Mouse (Mus musculus): Measurements from ENCODE around the gene Gzmm. TPM values are rescaled to one million over a fixed set of nuclear protein-coding genes. Genes with fewer than 3 reads are reported as not detected.

The Gzmm gene
- polyA plus RNA-seq, 1 experiment from 2014 or later = not detected

DNA sequence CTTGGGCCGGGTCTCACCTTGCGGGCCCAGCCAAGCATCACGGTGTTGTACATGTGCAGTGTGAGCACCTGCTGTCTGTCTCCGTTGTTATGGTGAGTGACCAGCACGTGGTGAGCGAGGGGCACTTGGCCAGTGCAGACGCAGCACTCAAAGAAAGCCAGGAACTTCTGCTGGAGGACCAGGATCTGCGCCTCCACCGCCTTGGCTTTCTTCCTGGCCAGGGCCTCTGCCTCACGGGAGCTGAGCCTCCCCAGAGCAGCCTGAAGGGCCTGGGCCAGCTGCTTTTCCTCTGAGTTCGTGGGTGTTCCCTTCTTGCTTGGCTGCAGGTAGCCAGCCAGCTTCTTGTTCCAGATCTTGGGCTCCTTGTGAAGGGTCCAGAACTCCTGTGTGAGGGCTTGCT lies 54.3 kb downstream of the Gzmm start:
- Histone ChIP-seq H3K4me3 (ENCODE audit: inconsistent target) (no peak overlapping the region), H3K79me2 (ENCODE audit: inconsistent target) (peaks cover 7% of the 10 kb centered on the region; the same call in 1 of the 2 replicates), H3K36me3 (ENCODE audit: inconsistent target) (peaks cover 37% of the 10 kb centered on the region; the same call in 1 of the 2 replicates), H3K27ac (no peak overlapping the region)
- 91% methylated on average over 11 of the region's 11 CpGs for WGBS (ENCODE audit: missing documents)

- Histone ChIP-seq H3K36me3 (ENCODE audit: inconsistent target) (peaks cover 33% of the 10 kb centered on the region; the same call in 1 of the 2 replicates), H3K27ac (no peak overlapping the region), H3K79me2 (ENCODE audit: inconsistent target) (peaks cover 7% of the 10 kb centered on the region; the same call in 1 of the 2 replicates), H3K4me3 (ENCODE audit: inconsistent target) (no peak overlapping the region)
- 94% methylated on average over 15 of the region's 15 CpGs for WGBS (ENCODE audit: missing documents)
Observed at GRCm38 (mm10) chr10:79743650-79744365, 55.0 kb downstream of the Gzmm start.

Other genes starting within 250 kb of the Gzmm start
- gene Vmn2r83, start 220.3 kb upstream of the Gzmm start, polyA plus RNA-seq (2018) = not detected in 3 replicates
- 5.9 to 18.3 TPM (median 17.5 TPM) in 3 replicates for gene Plpp2, start 155.2 kb upstream of the Gzmm start, polyA plus RNA-seq (2018)
- 4.8 to 16.5 TPM (median 12.6 TPM) in 3 replicates for gene Mier2, start 133.8 kb upstream of the Gzmm start, polyA plus RNA-seq (2018)
- not detected in 3 replicates for gene Theg, start 101.7 kb upstream of the Gzmm start, polyA plus RNA-seq (2018)
- gene C2cd4c, start 75.0 kb upstream of the Gzmm start, polyA plus RNA-seq (2018) = not detected in 3 replicates
- 0.15 to 0.53 TPM (median 0.38 TPM) in 3 replicates for gene Shc2, start 51.1 kb upstream of the Gzmm start, polyA plus RNA-seq (2018)
- gene Odf3l2, start 43.3 kb upstream of the Gzmm start, polyA plus RNA-seq (2018) = not detected in 3 replicates
- gene Madcam1, start 24.5 kb upstream of the Gzmm start, polyA plus RNA-seq (2018) = not detected in 3 replicates
- 10.4 to 41.3 TPM (median 25.9 TPM) in 3 replicates for gene Tpgs1, start 19.7 kb upstream of the Gzmm start, polyA plus RNA-seq (2018)
- 78.9 to 136 TPM (median 128 TPM) in 3 replicates for gene Cdc34, start 6.8 kb upstream of the Gzmm start, polyA plus RNA-seq (2018)
- gene Bsg, start 15.5 kb downstream of the Gzmm start, polyA plus RNA-seq (2018) = 331 to 456 TPM (median 356 TPM) in 3 replicates
- gene Hcn2, start 27.6 kb downstream of the Gzmm start, polyA plus RNA-seq (2018) = 0.30 to 1.6 TPM (median 0.40 TPM) in 3 replicates
- gene Polrmt, start 57.6 kb downstream of the Gzmm start, polyA plus RNA-seq (2018) = 11.4 to 13.9 TPM (median 11.7 TPM) in 3 replicates
- gene Fgf22, start 66.1 kb downstream of the Gzmm start, polyA plus RNA-seq (2018) = not detected in 3 replicates
- gene Rnf126, start 77.9 kb downstream of the Gzmm start, polyA plus RNA-seq (2018) = 20.1 to 34.6 TPM (median 21.2 TPM) in 3 replicates
- gene Fstl3, start 88.3 kb downstream of the Gzmm start, polyA plus RNA-seq (2018) = 0.12 to 0.67 TPM (median 0.47 TPM) in 3 replicates
- gene Prss57, start 101.9 kb downstream of the Gzmm start, polyA plus RNA-seq (2018) = not detected in 3 replicates
- gene Palm, start 104.6 kb downstream of the Gzmm start, polyA plus RNA-seq (2018) = 1.3 to 1.9 TPM (median 1.8 TPM) in 3 replicates
- gene Misp, start 132.0 kb downstream of the Gzmm start, polyA plus RNA-seq (2018) = 0.23 to 0.95 TPM (median 0.93 TPM) in 3 replicates
- gene Ptbp1, start 165.4 kb downstream of the Gzmm start, polyA plus RNA-seq (2018) = 119 to 188 TPM (median 143 TPM) in 3 replicates
- gene Prtn3, start 185.5 kb downstream of the Gzmm start, polyA plus RNA-seq (2018) = 0.96 to 1.6 TPM (median 1.2 TPM) in 3 replicates
- gene Plppr3, start 185.6 kb downstream of the Gzmm start, polyA plus RNA-seq (2018) = 0.64 to 2.5 TPM (median 1.0 TPM) in 3 replicates
- gene Elane, start 197.2 kb downstream of the Gzmm start, polyA plus RNA-seq (2018) = 0.67 to 0.89 TPM in 2 of 3 replicates, not detected in the other
- not detected in 3 replicates for gene Cfd, start 201.8 kb downstream of the Gzmm start, polyA plus RNA-seq (2018)
- gene Med16, start 219.9 kb downstream of the Gzmm start, polyA plus RNA-seq (2018) = 10.6 to 18.8 TPM (median 16.5 TPM) in 3 replicates
- gene Gm26602, start 221.8 kb downstream of the Gzmm start, polyA plus RNA-seq (2018) = 5.7 TPM in 1 of 3 replicates, not detected in the others
- gene Kiss1r, start 228.0 kb downstream of the Gzmm start, polyA plus RNA-seq (2018) = 0.27 to 0.89 TPM (median 0.30 TPM) in 3 replicates
- gene R3hdm4, start 232.2 kb downstream of the Gzmm start, polyA plus RNA-seq (2018) = 41.6 to 61.5 TPM (median 54.4 TPM) in 3 replicates
- 13.8 to 37.4 TPM (median 29.1 TPM) in 3 replicates for gene Arid3a, start 238.0 kb downstream of the Gzmm start, polyA plus RNA-seq (2018)

Data from macrophage (primary cell).